Mouse (Mus musculus): ENCODE data around the gene Tmem54.

The Tmem54 gene

DNA sequence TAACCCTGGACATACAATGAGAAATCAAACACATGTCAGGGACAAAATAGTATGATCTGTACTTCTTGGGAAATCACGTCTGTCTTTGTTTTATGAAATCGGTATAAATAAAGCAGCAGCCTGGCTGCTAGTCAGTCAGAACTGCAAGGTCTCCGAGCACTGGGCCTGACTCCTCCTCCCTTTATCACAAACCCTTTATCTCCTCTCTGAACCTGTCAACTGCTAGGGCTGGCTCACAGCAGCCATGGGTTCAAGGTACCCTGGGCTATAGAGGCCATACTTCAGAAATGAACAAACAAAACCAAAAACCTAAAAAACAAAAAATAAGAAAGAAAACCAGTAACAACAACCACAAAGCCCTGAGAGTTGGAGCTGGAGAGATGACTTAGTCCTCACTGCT is 53.2 kb downstream of the Tmem54 start:
- no peak for DNase-seq

DNA sequence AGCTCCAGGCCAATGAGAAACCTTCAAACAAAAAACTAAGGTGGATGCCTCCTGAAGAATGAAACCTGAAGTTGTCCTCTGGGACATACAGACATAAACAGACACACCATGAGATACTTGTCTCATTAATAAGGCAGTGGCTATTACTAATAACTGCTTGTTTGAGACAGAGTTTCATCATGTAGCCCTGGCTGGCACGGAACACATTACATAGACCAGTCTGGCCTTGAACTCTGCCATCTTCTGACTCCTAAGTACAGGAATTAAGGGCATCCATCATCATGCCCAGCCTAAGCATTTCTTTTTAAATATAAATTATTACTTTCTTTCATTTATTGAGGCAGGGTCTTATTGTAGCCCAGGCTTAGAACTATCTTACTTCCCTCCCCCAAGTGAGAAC is 55.7 kb downstream of the Tmem54 start:
- no peak for DNase-seq

Measured in cerebellum, adult 18-20 months (tissue).